Mouse (Mus musculus) hindbrain, embryonic 14.5 days (tissue): ENCODE data around the gene Mepce. TPM values are rescaled to one million over a fixed set of nuclear protein-coding genes. Genes with fewer than 3 reads are reported as not detected.
"Not testable (repeated sequence)": the region's sequence is repeated elsewhere in the genome, so short reads cannot be mapped to it uniquely, and the experiment has no call there.

Source experiments
- ATAC-seq: fragments of 200-750 bp; cut with Nextera tagmentation; 2 replicates; pipeline ENCODE4 v1.8.0; 2017; ENCODE audit warnings: moderate number of reproducible peaks, mild to moderate bottlenecking, moderate TSS enrichment, moderate library complexity; ENCODE audit not compliant: low FRiP score
- DNase-seq: peaks from one replicate; pipeline ENCODE4 v3.0.0-alpha.2; 2015; ENCODE audit warnings: low spot score
- H3K27ac ChIP-seq: fragments of 300-500 bp; sonication (generic); 2 replicates; pipeline ENCODE4 v1.5.1; 2014; ENCODE audit warnings: mild to moderate bottlenecking, moderate library complexity
- H3K27me3 ChIP-seq: fragments of 300-500 bp; sonication (generic); 2 replicates; pipeline ENCODE4 v1.6.1; 2014; ENCODE audit warnings: mild to moderate bottlenecking, low read length, mixed read lengths; ENCODE audit not compliant: control insufficient read depth, insufficient read depth
- H3K36me3 ChIP-seq: fragments of 300-500 bp; sonication (generic); replicated peaks from 2 replicates; pipeline ENCODE4 v1.6.1; 2014; ENCODE audit not compliant: control insufficient read depth, insufficient read depth
- H3K4me1 ChIP-seq: fragments of 300-500 bp; sonication (generic); replicated peaks from 2 replicates; pipeline ENCODE4 v1.6.1; 2014; ENCODE audit warnings: antibody characterized with exemption, low read length, mixed read lengths; ENCODE audit not compliant: control insufficient read depth, insufficient read depth
- H3K4me2 ChIP-seq: fragments of 300-500 bp; sonication (generic); replicated peaks from 2 replicates; pipeline ENCODE4 v1.6.1; 2014; ENCODE audit warnings: mild to moderate bottlenecking, moderate library complexity
- H3K4me3 ChIP-seq: fragments of 300-500 bp; sonication (generic); replicated peaks from 2 replicates; pipeline ENCODE4 v1.5.1; 2014; ENCODE audit warnings: mild to moderate bottlenecking, low read length
- H3K9ac ChIP-seq: fragments of 300-500 bp; sonication (generic); 2 replicates; pipeline ENCODE4 v1.6.1; 2014
- H3K9me3 ChIP-seq: fragments of 300-500 bp; sonication (generic); 2 replicates; pipeline ENCODE4 v1.6.1; 2016; ENCODE audit warnings: low read length; ENCODE audit not compliant: control insufficient read depth
- WGBS: fragments of 180-500 bp; shearing (Covaris S2); extraction: QIAGEN DNeasy Blood & Tissue Kit; methylation state at CpG from one replicate; pipeline ENCODE4 v1.1.7; 2014; 5-methylcytosine and 5-hydroxymethylcytosine counted together
- polyA plus RNA-seq: library from polyadenylated mRNA; unstranded; fragments of >200 nt; fragmentation: Nextera tagmentation; extraction: Ambion mirVana; gene quantifications from 2 replicates; pipeline ENCODE4 v1.2.1, GENCODE M21; 2014

The Mepce gene
- 11.0 and 11.7 TPM in 2 replicates for polyA plus RNA-seq

DNA sequence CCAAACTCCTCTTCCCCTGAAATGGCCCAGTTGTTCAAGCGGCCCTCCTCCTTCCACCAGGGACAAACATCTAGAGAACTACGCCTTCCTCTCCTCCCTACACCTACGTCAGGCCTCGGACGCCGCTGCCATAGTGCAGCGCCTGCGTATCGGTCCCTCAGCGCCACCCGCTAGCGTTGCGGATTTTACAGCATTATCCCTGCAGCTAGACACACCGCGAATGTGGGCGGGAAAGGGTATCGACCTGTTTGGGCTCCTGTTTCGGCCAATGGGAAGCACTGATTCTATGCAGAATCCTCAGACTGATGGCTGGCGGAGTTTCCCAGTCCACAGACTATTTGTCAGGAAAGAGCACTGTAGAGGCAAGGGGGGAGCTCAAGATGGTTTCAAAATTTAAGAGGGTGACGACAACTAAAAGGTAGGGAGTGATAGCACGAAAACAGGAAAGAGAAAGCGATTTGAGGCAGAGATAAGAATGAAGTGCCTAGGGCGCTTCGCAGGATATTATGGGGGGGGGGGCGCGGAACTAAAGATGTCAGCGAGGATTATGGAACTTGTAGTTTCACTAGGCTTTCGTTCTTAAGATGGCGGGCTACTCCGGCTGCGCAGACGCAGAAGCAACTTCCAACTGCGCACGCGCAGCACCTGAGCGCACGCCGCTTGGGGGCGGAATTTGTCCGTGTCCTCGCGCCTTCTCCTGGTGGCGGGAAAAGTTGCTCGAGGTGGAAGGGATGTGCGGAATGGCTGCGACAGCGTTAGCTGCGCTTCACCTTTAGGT is at the start of gene Mepce, which contains the start of gene Zcwpw1:
Mepce (minus strand) TSS at position 505 of the 778 bp plus-strand sequence.
Zcwpw1 (plus strand) TSS at position 648 of the 778 bp plus-strand sequence.
- H3K9ac ChIP-seq: peak within 1 kb of the TSS; percentile 86
- peak within 1 kb of the TSS; percentile 97 for H3K27ac ChIP-seq
- peak within 1 kb of the TSS; percentile 81 for H3K4me2 ChIP-seq
- H3K9me3 ChIP-seq: no peaks in the 10 kb centered on the region
- WGBS: under 1% methylated on average over 48 of the region's 48 CpGs
- peaks cover 24% of the 10 kb centered on the region for H3K4me1 ChIP-seq
- H3K27me3 ChIP-seq: no peaks in the 10 kb centered on the region
- H3K4me3 ChIP-seq: peak within 1 kb of the TSS; percentile 71
- ATAC-seq (peak; percentile 67), DNase-seq (peak; percentile 99)
- peaks cover 22% of the 10 kb centered on the region for H3K36me3 ChIP-seq

DNA sequence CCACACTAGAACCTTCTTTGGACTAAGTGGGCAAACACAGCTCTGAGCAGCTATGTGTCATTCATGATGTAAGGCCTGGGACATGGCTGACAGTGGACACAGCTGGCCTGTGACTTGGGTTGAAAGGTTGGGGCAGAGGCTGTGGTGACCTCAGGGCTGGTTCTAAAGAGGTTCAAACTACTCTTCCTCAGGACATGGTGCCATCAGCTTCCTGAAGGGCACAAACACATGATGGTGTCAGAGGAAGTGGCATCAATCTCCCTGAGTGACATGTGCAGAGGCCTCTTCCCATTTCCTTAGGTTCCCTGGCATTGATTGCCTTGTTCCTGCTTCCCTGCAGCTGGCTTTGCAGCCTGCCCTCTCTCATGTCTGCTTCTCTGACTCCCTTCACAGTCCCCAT is 49.7 kb upstream of the Mepce start:
- not testable (repeated sequence) for H3K4me3 ChIP-seq, H3K4me2 ChIP-seq, H3K27me3 ChIP-seq, DNase-seq, H3K36me3 ChIP-seq, H3K4me1 ChIP-seq, H3K9ac ChIP-seq, ATAC-seq, H3K27ac ChIP-seq, H3K9me3 ChIP-seq

DNA sequence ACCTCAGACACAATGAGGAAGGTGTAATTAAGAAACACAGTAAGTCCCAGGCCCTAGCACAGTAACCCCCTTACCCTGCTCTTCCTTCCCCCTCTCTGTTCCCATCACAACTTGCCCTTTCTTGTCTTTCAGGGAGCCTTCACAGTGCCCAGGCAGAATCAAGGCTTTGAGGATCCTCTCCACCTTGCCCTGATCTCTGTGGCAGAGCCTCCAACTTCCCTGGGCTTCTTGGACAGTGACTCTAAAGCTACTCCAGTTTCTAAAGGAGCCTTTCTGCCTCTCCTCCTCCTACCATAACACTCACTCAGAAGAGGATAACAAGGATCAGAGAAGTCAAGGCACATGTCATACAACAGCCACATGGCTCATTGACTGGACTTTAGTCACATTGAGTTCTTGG is 49.2 kb upstream of the Mepce start:
- no peak for ATAC-seq
- H3K36me3 ChIP-seq: no peaks in the 10 kb centered on the region
- no peaks in the 10 kb centered on the region for H3K9me3 ChIP-seq
- no peak for DNase-seq
- no peak overlapping the region for H3K27ac ChIP-seq
- no peak overlapping the region for H3K4me3 ChIP-seq
- no peaks in the 10 kb centered on the region for H3K27me3 ChIP-seq
- no peak overlapping the region for H3K4me2 ChIP-seq
- H3K9ac ChIP-seq: no peak overlapping the region
- no peaks in the 10 kb centered on the region for H3K4me1 ChIP-seq

DNA sequence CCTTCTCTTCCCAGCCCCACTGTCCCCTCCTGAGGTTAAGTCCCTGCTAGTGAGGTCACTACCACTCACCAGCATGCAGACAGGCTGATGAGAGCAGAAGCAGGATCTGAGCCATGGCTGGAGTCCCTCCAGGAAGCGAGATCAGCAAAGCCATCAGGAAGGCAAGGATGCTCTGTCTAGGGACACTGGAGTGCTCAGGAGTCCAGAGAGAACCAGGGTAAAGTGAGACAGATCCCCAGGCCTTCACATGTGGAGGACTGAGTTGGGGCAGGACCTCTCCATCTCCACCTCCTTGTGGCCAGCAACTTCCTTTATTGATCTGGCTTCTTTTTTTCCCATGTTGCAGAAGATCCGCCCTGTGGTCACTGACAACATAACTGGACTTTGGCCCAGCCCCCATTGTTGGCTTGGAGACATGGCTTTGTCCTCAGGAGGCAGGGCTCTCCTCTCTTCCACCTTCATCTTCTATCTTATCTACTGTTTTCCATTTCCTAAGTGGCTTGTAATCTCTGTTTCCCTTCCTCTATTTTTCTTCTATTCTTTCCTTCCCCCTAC is 48.6 kb upstream of the Mepce start, which contains the start of gene Pilra:
Pilra (minus strand) TSS at position 316 of the 555 bp plus-strand sequence.
- not testable (repeated sequence) for H3K4me3 ChIP-seq, H3K36me3 ChIP-seq, ATAC-seq, H3K27me3 ChIP-seq, H3K9ac ChIP-seq, H3K27ac ChIP-seq, H3K9me3 ChIP-seq, DNase-seq, H3K4me1 ChIP-seq, H3K4me2 ChIP-seq
- 83% methylated on average over 2 of the region's 2 CpGs for WGBS

- H3K9ac ChIP-seq: no peak overlapping the region
- H3K36me3 ChIP-seq: no peaks in the 10 kb centered on the region
- 69% methylated on average over 4 of the region's 4 CpGs for WGBS
- H3K9me3 ChIP-seq: no peaks in the 10 kb centered on the region
- no peak overlapping the region for H3K4me2 ChIP-seq
- DNase-seq: no peak
- no peaks in the 10 kb centered on the region for H3K4me1 ChIP-seq
- no peak for ATAC-seq
- H3K4me3 ChIP-seq: no peak overlapping the region
- H3K27ac ChIP-seq: no peak overlapping the region
- no peaks in the 10 kb centered on the region for H3K27me3 ChIP-seq
Observed at GRCm38 (mm10) chr5:137833500-137833899, 46.0 kb upstream of the Mepce start.

- H3K4me3 ChIP-seq: no peak overlapping the region
- no peak overlapping the region for H3K4me2 ChIP-seq
- H3K36me3 ChIP-seq: no peaks in the 10 kb centered on the region
- H3K27me3 ChIP-seq: no peaks in the 10 kb centered on the region
- DNase-seq (no peak), ATAC-seq (no peak)
- H3K9ac ChIP-seq: no peak overlapping the region
- no peaks in the 10 kb centered on the region for H3K9me3 ChIP-seq
- H3K4me1 ChIP-seq: no peaks in the 10 kb centered on the region
- 81% methylated on average over 6 of the region's 6 CpGs for WGBS
- H3K27ac ChIP-seq: no peak overlapping the region
Observed at GRCm38 (mm10) chr5:137831506-137831905, 44.1 kb upstream of the Mepce start.

DNA sequence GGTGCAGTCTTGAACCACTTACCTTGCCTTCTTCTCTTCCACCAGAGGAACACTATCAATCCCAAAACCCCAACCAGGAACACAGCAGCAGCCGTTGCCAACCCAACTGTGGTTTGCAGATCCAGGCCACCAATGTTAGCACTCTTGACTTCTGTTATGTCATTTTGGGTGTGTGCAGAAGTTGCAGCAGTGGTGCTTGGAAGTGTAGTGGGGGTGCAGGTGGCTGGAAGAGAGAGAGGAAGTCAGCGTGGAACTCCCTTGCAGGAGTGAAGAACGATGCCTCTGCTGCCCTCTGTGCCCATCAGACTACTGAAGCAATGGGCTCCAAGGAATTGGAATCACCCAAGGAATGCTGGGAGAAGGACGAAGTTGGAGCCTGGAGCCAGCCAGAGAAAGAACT is 43.7 kb upstream of the Mepce start:
- Histone ChIP-seq H3K27me3 (no peaks in the 10 kb centered on the region), H3K9ac (no peak overlapping the region), H3K9me3 (no peaks in the 10 kb centered on the region), H3K4me3 (no peak overlapping the region), H3K4me1 (no peaks in the 10 kb centered on the region), H3K36me3 (no peaks in the 10 kb centered on the region), H3K27ac (no peak overlapping the region), H3K4me2 (no peak overlapping the region)
- 89% methylated on average over 4 of the region's 4 CpGs for WGBS
- DNase-seq: no peak
- ATAC-seq: no peak

DNA sequence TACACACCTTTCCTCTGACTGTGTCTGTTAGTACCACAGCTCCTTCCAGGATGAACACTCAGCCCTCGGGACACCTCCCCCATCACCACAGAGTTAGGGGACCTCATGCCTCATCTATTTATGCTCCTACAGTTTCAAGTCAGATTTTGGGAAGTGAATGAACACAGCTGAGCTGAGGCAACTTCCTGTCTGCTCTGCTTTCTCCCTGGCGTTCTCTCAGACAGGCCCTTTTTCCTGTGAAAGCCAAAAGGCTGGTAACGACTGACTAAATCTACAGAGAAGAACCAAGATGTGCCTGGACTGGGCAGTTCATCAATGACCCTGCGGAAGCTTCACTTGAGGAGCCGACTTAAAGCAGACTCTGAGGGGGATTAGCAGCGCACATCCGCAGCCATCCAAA is 42.8 kb upstream of the Mepce start:
- no peak overlapping the region for H3K9ac ChIP-seq
- ATAC-seq (no peak), DNase-seq (no peak)
- 83% methylated on average over 7 of the region's 7 CpGs for WGBS
- no peaks in the 10 kb centered on the region for H3K36me3 ChIP-seq
- H3K4me1 ChIP-seq: no peaks in the 10 kb centered on the region
- H3K27me3 ChIP-seq: no peaks in the 10 kb centered on the region
- H3K4me2 ChIP-seq: no peak overlapping the region
- no peak overlapping the region for H3K4me3 ChIP-seq
- H3K27ac ChIP-seq: no peak overlapping the region
- H3K9me3 ChIP-seq: no peaks in the 10 kb centered on the region

- DNase-seq (no peak), ATAC-seq (no peak)
- Histone ChIP-seq H3K27ac (no peak overlapping the region), H3K4me1 (no peaks in the 10 kb centered on the region), H3K4me2 (no peak overlapping the region), H3K36me3 (no peaks in the 10 kb centered on the region), H3K4me3 (no peak overlapping the region), H3K27me3 (no peaks in the 10 kb centered on the region), H3K9me3 (no peaks in the 10 kb centered on the region), H3K9ac (no peak overlapping the region)
- 87% methylated on average over 6 of the region's 6 CpGs for WGBS
Observed at GRCm38 (mm10) chr5:137828694-137829093, 41.2 kb upstream of the Mepce start.
